Mouse (Mus musculus) urinary bladder, postnatal 4 days (tissue): Measurements from ENCODE around the gene Thsd4.
"Not testable (repeated sequence)": the region's sequence is repeated elsewhere in the genome, so short reads cannot be mapped to it uniquely, and the experiment has no call there.

Experiments
- DNase-seq, 2 experiments: peaks; one replicate each; pipeline ENCODE4 v3.0.0; 2021 to 2022; ENCODE audit warnings: low spot score in 2 of 2

Gene Thsd4

GRCm38 (mm10) chr9:59947271-59947670 lies 574.6 kb downstream of the Thsd4 start:
- no peak for DNase-seq

- DNase-seq: no peak
Observed at GRCm38 (mm10) chr9:59945241-59945640, 576.6 kb downstream of the Thsd4 start.

GRCm38 (mm10) chr9:59943826-59944225 lies 578.0 kb downstream of the Thsd4 start:
- no peak for DNase-seq

GRCm38 (mm10) chr9:59942501-59943085 lies 579.3 kb downstream of the Thsd4 start:
- DNase-seq: no peak

GRCm38 (mm10) chr9:59941885-59942350 lies 579.9 kb downstream of the Thsd4 start:
- no peak for DNase-seq

- DNase-seq: no peak
Observed at GRCm38 (mm10) chr9:59940913-59941884, 580.6 kb downstream of the Thsd4 start.

- DNase-seq: no peak
Observed at GRCm38 (mm10) chr9:59939691-59940090, 582.2 kb downstream of the Thsd4 start.

GRCm38 (mm10) chr9:59938529-59938928 lies 583.3 kb downstream of the Thsd4 start:
- no peak for DNase-seq

- DNase-seq: not testable (repeated sequence)
Observed at GRCm38 (mm10) chr9:59935866-59936265, 586.0 kb downstream of the Thsd4 start.

- DNase-seq: no peak
Observed at GRCm38 (mm10) chr9:59930248-59930647, 591.6 kb downstream of the Thsd4 start.
